Mouse (Mus musculus) adrenal gland, adult 10 weeks (tissue): ENCODE measurements around the gene Skap1. TPM values are rescaled to one million over a fixed set of nuclear protein-coding genes. Genes with fewer than 3 reads are reported as not detected.

Experiments used
- polyA plus RNA-seq: library from polyadenylated mRNA; stranded (reverse); fragments of 350-450 nt; fragmentation: Illumina TruSeq; extraction: RNeasy Lipid Tissue Mini Kit (QIAGEN cat#74804); gene quantifications from one replicate; pipeline ENCODE4 v1.2.3, GENCODE M21; 2014; ENCODE audit warnings: low read depth, low replicate concordance

Gene Skap1
- 2.6 TPM for polyA plus RNA-seq

DNA sequence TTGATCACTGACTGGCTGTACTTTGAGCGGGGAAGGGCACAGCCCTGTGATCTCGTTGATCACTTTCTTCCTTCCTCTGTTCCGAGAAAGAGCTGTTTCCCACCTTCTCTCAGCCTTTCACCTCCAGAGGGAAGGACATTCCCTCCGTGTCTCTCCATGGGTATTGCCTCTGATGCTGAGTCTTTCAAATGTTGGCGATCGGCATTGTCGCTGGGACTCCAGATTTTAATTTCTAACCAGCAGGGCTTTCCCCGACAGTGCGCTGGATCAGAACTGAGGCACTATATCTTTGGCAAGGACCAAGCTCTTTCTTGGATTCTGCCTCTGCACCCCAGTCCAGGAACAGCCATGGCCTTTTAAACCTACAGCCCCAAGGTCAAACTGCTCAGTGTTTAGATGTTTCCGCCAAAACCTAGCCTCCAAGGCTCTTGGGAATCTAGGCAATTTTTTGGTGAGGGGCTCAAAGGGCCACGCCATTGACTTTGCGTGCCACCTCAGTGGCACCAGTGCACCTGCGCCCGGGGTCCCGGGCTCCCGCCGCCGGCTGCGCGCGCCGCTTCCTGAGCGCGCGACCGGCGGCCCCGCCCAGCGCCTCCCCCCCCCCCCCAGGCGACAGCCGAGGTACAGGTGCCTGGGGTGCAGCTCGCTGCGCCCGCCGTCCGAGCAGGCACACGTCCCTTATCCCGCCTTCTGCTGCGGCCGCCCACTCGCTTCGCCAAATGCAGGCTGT is at the start of gene Skap1:
TSS of gene Skap1 (plus strand) at position 608 of the 730 bp plus-strand sequence.

DNA sequence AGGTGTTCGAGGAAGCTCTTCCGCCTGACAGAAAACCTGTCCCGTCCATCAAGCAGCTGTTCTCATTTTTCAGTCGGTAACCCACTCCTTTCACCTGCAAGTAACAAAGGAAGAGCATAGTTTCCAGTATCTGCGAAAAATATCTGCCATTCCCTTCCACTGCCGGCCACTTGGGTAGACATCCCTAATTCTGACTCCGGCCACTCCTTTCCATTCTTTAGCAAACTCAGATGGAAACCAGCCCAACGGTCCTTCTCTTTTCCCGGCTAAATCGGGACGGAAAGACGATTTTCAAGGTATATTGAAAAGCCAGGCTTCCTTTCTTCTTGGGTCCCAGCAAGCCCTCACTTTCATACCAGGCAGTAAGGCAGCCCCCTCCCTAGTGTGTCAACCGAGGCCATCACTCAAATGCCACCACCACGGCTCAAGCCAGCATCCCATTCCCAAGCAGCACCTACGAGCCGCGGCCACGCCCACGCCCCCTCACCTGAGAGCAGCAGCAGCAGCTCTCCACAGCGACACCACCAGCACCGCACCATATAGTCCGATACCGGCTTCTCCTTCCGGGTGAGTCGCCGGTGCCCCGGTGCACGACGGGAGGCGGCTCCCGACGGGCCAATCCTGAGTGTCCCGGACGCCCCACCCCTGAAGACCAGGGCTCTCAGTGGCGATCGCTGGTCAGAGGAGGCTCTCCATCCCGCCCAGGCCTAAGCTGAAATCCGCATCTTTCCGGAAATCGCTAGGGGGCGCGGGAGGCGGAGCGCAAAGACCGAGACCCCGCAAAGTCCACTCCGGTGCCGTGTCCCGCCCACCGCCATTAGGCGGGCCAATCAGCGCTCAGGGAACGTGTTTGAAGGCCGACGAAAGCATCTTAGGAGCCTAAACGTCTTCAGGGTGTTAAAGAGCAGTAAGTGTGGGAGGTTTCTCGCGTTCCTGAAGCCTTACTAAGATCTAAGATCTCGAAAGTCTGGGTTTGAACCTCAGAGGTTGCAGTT is 312.9 kb downstream of the Skap1 start, which contains the start of gene Snx11:
TSS of gene Snx11 (minus strand) at position 592 of the 995 bp plus-strand sequence.

DNA sequence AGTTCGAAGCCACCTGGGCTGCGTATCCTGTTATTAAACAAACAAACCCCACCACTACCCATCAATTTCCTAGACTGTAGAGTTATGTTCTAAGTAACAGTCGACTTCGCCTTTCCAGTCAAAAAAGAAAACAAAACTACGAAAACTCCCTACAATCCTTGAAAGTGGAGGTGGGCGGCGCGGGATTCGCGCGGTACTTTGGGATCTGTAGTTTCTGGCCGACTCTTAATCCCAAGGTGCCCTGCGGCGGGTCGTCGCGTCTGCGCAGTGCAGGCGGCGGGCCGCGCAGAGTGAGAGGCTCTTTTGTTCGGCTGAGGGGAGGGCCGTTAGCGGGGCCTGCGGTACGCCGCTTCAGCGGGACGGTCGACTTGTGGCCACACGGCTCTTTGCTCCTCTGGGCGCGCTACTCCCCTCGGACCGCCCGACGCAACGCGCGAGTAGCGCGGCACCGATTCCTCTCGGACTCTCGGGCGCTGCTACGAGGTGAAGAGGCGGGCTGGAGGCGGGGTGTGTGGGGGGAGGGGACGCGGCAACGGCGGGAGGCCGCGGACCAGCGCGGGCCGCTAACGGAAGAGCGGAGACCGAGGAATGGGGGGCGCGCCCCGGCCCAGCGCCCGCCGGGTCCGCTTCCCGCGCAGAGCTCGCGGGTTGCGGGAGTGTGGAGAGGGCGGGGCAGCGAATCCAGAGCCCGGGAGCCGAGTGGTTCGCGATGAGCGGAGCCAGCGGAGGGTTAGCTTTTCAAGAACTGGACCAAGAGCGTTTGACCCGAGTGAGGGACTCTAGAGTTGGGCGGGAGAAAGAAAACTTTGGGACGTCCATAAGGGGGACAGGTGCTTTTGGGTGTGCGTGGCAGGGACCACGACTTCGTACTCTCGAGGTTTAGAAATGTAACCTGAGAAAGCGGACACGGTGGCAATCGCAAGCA is 324.7 kb downstream of the Skap1 start, which contains the start of gene Cbx1:
TSS of gene Cbx1 (plus strand) at position 257 of the 925 bp plus-strand sequence.

Other genes starting within 250 kb of the Skap1 start
- gene Hoxb9, start 193.1 kb upstream of the Skap1 start, polyA plus RNA-seq = 350 TPM
- gene Hoxb8, start 182.7 kb upstream of the Skap1 start, polyA plus RNA-seq = 34.4 TPM
- gene Hoxb7, start 178.0 kb upstream of the Skap1 start, polyA plus RNA-seq = 102 TPM
- gene Hoxb6, start 172.1 kb upstream of the Skap1 start, polyA plus RNA-seq = 21.2 TPM
- gene Hoxb5, start 161.3 kb upstream of the Skap1 start, polyA plus RNA-seq = 7.4 TPM
- 11.9 TPM for gene Hoxb4, start 146.3 kb upstream of the Skap1 start, polyA plus RNA-seq
- 30.6 TPM for gene Hoxb3, start 141.3 kb upstream of the Skap1 start, polyA plus RNA-seq
- gene Hoxb2, start 114.1 kb upstream of the Skap1 start, polyA plus RNA-seq = 16.9 TPM
- not detected for gene Hoxb1, start 98.8 kb upstream of the Skap1 start, polyA plus RNA-seq